Mouse (Mus musculus) brain, embryonic 14.5 days (tissue): Measurements from ENCODE around the gene Slc22a6.

ENCODE experiments used
- CTCF ChIP-seq: fragments of 200-500 bp; IDR thresholded peaks from 2 replicates; pipeline ENCODE4 v1.5.1; 2012; ENCODE audit warnings: inconsistent platforms, mild to moderate bottlenecking, moderate library complexity, borderline replicate concordance; ENCODE audit not compliant: insufficient read depth, insufficient read length; ENCODE audit errors: extremely low read depth
- POLR2A ChIP-seq: fragments of 200-500 bp; IDR thresholded peaks from 2 replicates; pipeline ENCODE4 v1.6.1; 2012; ENCODE audit warnings: mild to moderate bottlenecking, inconsistent platforms, borderline replicate concordance; ENCODE audit not compliant: poor library complexity, insufficient read depth, insufficient read length, severe bottlenecking; ENCODE audit errors: extremely low read depth

DNA sequence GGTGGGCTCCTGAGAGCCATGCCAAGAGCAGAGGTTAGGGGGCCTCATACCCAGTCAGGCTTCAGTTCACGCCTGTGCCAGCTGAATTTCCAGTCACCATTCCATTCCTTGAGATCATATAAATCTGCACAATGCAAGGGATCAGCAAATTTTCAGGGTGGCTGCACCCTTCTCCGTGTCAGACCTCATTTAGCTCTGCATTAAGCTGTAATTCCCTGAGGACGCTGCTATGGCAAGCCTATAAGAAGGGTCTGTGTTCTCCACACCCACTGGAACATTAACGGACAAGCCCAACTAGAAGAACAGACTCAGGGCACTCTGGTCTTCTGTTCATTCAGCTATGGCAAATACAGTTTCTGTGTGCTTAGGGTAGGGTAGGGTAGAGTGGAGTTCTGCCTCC is 20.6 kb upstream of the Slc22a6 start:
- TF ChIP-seq CTCF: no peak
- TF ChIP-seq POLR2A: no peak
